ENCODE assay signal across 12 mouse cellular contexts in genomic region chr6:144039221-144039620, GRCm38 (mm10).
DNase-seq lines count a peak whose midpoint lies in the region; ATAC-seq lines count a peak whose summit lies in the region.
"Had no signal": no experiment of that assay in that cellular context is flagged by ENCODE, and none has a peak within 500 bp of the region (broad histone marks: within the 10 kb centered on the region; RNA-seq: fewer than 3 reads in every experiment).

No protein-coding gene starts in this region.

- ATAC-seq in lung, embryonic 15.5 days (ENCODE audit: borderline replicate concordance, extremely low read depth, low FRiP score, low TSS enrichment) = 0 out of 2 replicates have a peak, but pooled peaks have one; percentile 16
- ATAC-seq in hindbrain, embryonic 13.5 days (ENCODE audit: low FRiP score) = no peak

- no peak overlapping the region for H3K4me3 ChIP-seq in lung, embryonic 15.5 days
- H3K4me3 ChIP-seq in hindbrain, embryonic 13.5 days = no peak overlapping the region
- H3K4me3 ChIP-seq: hindbrain, embryonic 15.5 days; liver, embryonic 15.5 days had no signal

- DNase-seq in lung, postnatal 14 days = no peak
- DNase-seq in embryo, embryonic 9.5 days (ENCODE audit: extremely low spot score) = peak; percentile 20
- peak; percentile 46 for DNase-seq in retina, embryonic 14.5 days (ENCODE audit: low spot score)
- DNase-seq in layer of hippocampus, adult 9-10 months (ENCODE audit: low spot score) = no peak
- DNase-seq in gastrocnemius, adult 8-10 months (ENCODE audit: low spot score in 2 of 2) = no peak
- DNase-seq: cerebellum, postnatal 10 days; kidney, postnatal 25 days; thymus, postnatal 25 days had no signal

- no peaks in the 10 kb centered on the region for H3K9me3 ChIP-seq in lung, embryonic 15.5 days
- no peaks in the 10 kb centered on the region for H3K9me3 ChIP-seq in hindbrain, embryonic 13.5 days
- H3K9me3 ChIP-seq: hindbrain, embryonic 15.5 days; liver, embryonic 15.5 days had no signal

- H3K27ac ChIP-seq in lung, embryonic 15.5 days = peak overlapping the region; percentile 50
- H3K27ac ChIP-seq in hindbrain, embryonic 13.5 days = 0 out of 2 replicates have a peak overlapping the region, but pooled peaks have one; percentile 35
- H3K27ac ChIP-seq: hindbrain, embryonic 15.5 days; liver, embryonic 15.5 days had no signal

- no peaks in the 10 kb centered on the region for H3K36me3 ChIP-seq in lung, embryonic 15.5 days
- H3K36me3 ChIP-seq in hindbrain, embryonic 13.5 days = no peaks in the 10 kb centered on the region
- H3K36me3 ChIP-seq: hindbrain, embryonic 15.5 days; liver, embryonic 15.5 days had no signal

- no peak overlapping the region for H3K4me2 ChIP-seq in lung, embryonic 15.5 days
- no peak overlapping the region for H3K4me2 ChIP-seq in hindbrain, embryonic 13.5 days
- H3K4me2 ChIP-seq: hindbrain, embryonic 15.5 days; liver, embryonic 15.5 days had no signal

- H3K4me1 ChIP-seq in lung, embryonic 15.5 days = peaks cover 16% of the 10 kb centered on the region
- H3K4me1 ChIP-seq in hindbrain, embryonic 13.5 days (replicated peaks) = peaks cover 42% of the 10 kb centered on the region
- H3K4me1 ChIP-seq: liver, embryonic 15.5 days had no signal

- 45% methylated on average over 7 of the region's 7 CpGs for WGBS in lung, embryonic 15.5 days
- 25% methylated on average over 7 of the region's 7 CpGs for WGBS in hindbrain, embryonic 13.5 days

- no peak overlapping the region for H3K9ac ChIP-seq in lung, embryonic 15.5 days
- no peak overlapping the region for H3K9ac ChIP-seq in hindbrain, embryonic 13.5 days
- H3K9ac ChIP-seq: hindbrain, embryonic 15.5 days; liver, embryonic 15.5 days had no signal

- no peaks in the 10 kb centered on the region for H3K27me3 ChIP-seq in lung, embryonic 15.5 days
- no peaks in the 10 kb centered on the region for H3K27me3 ChIP-seq in hindbrain, embryonic 13.5 days
- H3K27me3 ChIP-seq: hindbrain, embryonic 15.5 days; liver, embryonic 15.5 days had no signal

Comparison
In these comparisons a context has a peak if more than half of its experiments do, and no peak if none do; other contexts are left out.
1. DNase-seq: peak in embryo, embryonic 9.5 days (single experiment) and retina, embryonic 14.5 days (single experiment); none in lung, postnatal 14 days (single experiment), layer of hippocampus, adult 9-10 months (single experiment) and gastrocnemius, adult 8-10 months (0 of 2).